Mouse (Mus musculus): ENCODE data around the gene Clca4a.
A peak's percentile ranks its signal among the peaks of the same experiment; 100 is the strongest.
"Not testable (repeated sequence)": the region's sequence is repeated elsewhere in the genome, so short reads cannot be mapped to it uniquely, and the experiment has no call there.

Clca4a gene

DNA sequence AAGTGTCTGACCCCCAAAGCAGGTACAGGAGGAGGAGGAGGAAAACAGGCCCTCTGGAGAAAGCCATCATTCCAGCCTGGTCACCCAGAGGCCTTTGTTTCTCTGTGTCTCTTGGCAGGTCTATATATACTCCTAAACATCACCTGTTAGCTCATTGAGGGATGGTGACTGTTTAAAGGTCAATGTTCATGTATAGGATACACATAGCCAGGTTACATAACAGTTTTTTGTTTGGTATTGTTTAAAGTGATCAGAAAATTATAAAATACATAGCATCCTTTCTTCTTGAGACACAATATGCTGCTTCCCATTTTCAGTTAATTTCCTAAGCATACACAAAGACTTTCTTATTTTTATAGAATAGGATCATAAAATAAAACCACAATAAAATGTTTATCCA lies at the start of gene Clca4a:
Gene Clca4a (minus strand): TSS at position 101 of the 400 bp plus-strand sequence.
- no peak for DNase-seq (ENCODE audit: low read depth, low spot score)

DNA sequence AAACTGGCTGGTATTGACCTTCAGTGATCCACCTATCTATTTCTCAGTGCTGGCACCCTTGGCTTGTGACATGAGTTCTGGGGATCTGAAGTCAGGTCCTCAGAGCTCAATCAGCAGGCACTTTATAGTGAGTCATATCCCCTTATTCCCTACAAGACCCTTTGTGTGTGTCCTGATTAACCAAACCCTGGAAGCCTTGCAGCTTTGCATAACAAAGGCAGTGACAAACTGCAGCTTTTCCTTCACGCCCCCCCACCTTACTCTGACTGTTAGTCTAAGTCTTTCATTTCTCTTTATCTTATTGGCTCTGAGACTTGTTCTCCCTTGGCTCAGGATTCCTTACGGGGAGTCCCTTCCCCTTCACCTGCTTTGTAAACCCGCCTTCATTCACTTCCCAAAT lies 43.0 kb upstream of the Clca4a start:
- DNase-seq (ENCODE audit: low read depth, low spot score): peak; percentile 19

DNA sequence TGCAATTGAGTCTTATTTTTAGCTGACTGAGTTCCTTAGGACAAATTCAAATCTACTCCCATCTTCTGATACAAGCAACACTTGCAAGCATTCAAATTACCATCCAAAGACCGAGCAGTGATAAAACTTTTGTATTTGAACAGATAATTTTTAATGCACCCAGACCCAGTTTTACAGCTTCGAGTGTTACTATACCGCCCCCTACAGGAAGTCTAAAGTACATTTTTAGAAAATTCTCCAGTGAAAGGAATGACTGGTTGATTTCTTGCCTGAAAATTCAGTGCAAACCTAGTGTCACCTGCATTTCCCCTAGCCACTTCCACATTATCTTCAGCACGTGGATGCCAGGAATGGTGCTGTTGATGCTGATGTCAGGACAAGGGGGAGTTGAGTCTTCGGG lies 29.6 kb upstream of the Clca4a start:
- DNase-seq (ENCODE audit: low read depth, low spot score): peak; percentile 9

DNA sequence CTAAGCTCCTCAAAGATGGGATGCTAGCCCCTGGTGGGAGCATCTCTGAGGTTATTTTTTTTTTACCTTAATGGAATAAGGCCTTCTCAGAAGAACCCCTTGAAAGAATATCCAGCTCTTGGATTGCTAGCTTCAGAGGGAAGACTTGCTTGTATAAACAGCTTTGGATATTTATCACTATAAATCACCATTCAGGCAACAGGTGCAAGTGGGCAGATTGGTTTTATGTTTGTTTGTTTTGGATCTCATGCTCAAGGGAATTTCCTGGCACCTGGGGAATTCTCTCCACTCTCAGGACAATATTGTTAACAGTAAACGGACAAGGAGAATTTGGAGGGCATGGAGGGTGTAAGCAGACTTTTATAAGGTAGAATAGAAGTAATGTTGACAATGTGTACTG lies 26.1 kb upstream of the Clca4a start:
- DNase-seq (ENCODE audit: low read depth, low spot score): no peak

DNA sequence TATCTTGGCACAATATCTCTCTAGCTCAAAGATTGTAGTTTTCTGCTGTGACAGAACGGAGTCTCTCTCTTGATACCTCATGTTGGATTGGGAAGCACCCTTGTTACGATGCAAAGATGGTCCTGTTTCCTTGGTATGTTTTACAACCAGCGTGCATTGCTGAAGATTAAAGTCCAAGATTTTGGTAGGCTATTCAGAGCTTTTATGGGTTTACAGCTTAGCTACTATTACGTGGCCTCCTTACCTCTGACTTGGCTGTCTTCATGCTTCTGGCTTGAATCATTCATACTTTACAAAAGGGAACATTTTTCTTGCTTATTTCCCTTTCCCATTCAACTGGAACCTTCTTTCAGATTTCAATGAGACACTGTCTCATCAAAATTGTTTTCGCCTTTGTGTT lies 18.2 kb upstream of the Clca4a start:
- DNase-seq (ENCODE audit: low read depth, low spot score): no peak

DNA sequence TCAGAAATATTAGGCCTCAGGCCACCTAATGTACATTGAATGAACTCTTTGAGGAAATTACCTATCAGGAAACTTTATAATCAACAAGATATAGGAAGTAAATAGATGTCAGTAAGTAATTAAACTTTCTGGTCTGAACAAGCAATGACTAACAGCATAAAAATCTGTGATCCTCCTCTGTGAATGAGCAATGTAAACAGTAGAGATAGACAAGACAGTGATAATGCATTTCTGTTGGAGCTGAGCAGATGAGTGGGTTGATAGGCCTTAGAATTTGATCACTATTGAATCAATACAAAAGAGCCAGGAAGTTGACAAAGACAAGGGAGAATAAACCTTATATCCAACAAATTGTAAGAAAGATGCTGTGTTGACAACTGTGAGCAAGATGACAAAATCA lies 17.8 kb upstream of the Clca4a start:
- DNase-seq (ENCODE audit: low read depth, low spot score): no peak

DNA sequence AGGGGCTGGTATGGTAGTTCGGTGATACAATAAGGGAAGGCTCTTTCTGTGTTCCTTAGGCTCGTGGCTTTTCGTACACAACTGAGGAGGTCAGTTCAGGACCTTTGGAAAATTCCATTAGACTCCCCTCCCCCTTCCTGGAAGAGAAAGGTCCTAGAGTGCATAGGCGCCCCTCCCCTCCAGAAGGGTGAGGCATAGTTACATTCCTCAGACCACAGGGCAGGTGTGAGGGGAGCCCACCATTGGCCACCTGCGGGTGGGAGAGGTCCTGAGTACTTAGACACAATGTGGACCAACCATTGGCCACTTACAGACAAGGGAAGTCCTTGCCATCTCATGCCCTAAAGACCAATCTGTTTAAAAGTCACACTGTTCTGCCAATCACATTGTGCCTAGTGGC lies 11.0 kb upstream of the Clca4a start:
- peak; percentile 72 for DNase-seq (ENCODE audit: low read depth, low spot score)

DNA sequence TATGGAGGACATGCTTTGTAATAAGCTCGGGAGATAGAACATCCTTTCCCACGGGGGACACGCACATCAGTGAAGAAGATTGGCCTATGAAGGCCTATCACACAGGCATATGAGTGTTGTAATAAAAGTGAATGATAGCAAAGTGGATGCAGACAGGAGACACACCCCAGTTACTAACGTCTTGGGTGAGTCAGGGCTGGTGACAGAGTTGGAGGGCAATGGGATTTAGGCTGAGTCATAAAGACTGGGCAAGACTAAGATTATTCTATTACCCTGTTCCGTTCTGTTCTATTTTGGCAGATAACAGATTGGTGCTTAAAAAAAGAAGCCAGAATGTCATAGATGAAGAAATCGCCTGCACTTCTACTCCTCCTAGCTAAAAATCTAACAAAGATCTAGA lies 5.7 kb upstream of the Clca4a start:
- DNase-seq (ENCODE audit: low read depth, low spot score): no peak

DNA sequence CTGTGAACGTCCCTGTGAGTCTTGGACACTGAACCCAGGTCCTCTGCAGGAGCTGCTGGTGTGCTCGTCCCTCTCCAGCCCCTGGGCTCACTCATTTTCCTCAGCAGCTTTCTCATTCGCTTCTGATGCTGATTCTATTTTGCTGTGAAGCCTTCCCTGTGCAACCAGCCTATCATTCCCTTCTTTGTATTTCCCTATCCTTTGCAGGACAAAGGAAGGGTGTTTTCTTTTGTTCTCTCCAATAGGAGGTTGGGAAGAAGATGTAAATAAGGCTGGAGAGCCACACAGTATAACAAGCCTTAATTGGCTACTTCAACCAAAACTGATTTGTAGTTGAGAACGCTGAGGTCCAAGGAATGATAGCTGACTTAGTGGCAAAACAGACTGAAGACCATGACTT lies 2.8 kb upstream of the Clca4a start:
- peak; percentile 55 for DNase-seq (ENCODE audit: low read depth, low spot score)

DNA sequence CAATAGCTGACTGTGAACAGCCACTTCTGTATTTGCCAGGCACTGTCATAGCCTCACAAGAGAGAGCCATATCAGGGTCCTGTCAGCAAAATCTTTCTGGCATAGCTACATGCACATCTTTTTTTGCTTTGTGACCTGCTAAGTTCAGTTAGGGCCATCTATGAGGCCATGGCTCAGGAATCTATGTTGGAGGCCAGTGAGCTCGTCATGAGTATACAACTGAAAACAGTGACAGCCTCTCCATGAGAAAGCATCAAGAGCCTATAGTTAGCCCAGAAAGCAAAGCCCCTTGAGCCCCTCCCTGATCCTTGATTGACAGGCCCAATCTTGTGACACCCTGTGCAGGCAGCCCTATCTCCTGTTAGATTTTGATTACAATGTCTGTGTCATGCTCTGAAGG lies 1.2 kb upstream of the Clca4a start:
- DNase-seq (ENCODE audit: low read depth, low spot score): no peak

DNA sequence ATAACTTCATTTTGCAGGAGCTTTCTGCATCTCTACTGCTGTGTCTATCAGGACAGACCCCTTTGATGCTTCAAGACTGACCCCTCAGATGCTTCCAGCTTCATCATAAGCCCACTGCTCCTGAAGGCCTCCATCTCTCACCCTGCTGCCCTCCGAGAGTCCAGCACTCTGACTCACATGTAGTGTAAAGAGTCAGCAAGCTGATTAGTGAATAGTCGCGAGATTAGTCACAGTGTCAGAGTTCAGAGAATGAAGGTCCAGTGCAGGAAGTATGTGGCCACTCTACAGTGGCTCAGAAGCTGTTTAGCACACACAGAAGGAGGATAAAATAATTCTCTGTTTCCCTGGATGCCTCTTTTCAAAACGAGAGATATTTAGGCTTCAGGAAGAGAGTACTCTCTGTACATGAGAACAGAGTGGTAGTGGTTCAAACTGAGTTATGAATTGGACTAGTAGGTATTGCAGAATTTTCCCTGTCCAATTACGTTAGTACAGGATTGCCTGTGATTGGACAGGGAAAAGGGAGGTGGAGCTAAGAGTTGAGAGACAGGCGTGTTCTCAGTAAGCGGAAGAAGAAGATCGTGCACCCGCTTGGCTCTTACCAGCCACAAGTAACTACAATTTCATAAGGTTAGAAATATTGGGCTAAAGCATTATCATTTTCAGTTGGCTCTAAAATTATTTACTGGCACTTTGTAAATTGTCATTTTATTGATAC lies 3.1 kb downstream of the Clca4a start:
- no peak for DNase-seq (ENCODE audit: low read depth, low spot score)

DNA sequence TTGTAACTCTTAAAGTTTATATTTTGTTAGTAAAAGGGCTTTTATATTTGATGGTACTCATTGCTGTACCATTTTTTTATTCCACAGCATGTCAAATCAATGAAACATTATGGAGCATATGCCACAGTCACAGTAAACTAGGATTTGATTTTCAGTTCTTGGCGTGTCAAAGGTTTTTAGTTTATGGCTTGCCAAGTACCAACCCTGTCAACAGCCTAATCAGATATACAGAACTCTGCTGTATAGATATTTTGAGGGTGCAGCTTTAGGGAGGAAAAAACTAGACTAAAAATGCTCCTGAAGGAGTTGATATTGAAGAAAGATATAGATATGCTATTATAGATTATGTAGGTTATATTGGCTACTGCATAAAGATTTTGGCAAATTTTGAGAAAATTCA lies 5.1 kb downstream of the Clca4a start:
- no peak for DNase-seq (ENCODE audit: low read depth, low spot score)

DNA sequence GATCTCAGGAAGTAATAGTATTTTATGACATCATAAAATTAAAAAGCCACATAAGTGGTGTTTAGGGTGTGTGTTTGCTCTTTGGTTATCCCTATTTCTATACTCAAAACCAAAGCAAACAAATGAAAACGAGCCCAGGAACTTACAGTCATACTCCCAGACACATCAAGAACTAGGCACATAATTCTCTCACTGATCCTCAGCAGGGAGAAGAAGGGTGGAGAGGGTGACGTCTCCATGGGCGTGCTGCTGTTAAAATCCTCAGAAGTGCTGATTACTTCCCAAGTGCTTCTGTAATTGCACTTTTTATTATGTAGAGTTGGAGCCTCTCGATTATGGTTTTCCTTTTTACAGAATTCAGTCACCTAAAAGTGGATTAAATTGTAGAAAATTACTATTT lies 8.8 kb downstream of the Clca4a start:
- no peak for DNase-seq (ENCODE audit: low read depth, low spot score)

DNA sequence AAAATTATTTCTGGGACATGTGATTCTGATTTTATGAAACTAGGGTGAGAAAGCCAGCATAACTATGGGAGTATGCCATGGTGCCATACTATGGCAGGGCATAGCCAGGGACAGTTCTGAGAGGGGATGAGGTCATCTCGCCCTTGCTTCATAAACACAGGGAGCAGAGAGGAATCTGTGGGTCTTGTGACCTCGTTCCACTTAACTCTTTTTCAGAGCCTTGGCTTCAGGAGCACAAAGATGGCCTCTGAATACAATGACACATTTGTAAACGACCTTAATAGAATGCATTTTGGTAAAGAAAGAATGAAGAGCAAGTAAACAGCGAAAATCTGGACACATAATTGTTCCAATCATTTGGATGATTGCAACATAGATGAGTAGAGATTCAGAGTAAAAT lies 24.0 kb downstream of the Clca4a start:
- no peak for DNase-seq (ENCODE audit: low read depth, low spot score)

DNA sequence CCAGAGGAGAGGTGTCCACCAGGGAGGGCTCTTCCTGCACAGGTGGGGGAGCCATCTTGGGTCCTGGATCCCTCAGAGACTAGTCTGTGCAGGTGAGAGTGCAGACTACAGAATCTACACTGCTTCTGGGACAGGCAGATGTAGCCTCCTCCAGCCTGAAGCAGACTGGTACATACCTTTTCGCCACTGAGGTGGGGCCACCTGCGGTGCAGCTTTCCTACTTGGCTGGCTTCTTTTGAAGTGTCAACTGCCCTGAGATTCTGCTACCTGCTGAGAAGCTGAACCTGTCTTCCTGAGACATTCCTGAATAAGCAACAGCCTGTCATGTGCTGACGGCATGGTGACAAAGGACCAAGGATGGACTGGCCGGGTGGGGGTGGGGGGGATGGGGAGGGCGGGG lies 27.5 kb downstream of the Clca4a start:
- peak; percentile 80 for DNase-seq (ENCODE audit: low read depth, low spot score)

DNA sequence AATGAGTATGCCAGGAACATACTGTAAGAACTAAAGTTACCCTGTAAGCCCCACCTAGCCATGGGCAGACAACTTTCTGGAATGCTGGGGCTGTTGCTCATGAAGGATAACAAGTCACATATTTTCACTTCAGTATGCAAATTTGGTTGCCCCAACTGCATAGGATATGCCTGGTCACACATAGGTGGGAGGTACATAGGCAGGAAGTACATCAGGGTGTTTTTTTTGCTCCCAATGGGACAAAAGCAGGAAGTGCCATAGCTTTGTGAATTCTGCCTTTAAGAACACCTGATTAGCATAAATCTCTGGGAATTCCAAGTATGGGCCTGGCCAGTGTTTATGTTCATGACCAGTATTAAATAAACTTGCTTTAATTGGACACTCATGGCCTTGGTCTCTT lies 41.2 kb downstream of the Clca4a start:
- not testable (repeated sequence) for DNase-seq (ENCODE audit: low read depth, low spot score)

DNA sequence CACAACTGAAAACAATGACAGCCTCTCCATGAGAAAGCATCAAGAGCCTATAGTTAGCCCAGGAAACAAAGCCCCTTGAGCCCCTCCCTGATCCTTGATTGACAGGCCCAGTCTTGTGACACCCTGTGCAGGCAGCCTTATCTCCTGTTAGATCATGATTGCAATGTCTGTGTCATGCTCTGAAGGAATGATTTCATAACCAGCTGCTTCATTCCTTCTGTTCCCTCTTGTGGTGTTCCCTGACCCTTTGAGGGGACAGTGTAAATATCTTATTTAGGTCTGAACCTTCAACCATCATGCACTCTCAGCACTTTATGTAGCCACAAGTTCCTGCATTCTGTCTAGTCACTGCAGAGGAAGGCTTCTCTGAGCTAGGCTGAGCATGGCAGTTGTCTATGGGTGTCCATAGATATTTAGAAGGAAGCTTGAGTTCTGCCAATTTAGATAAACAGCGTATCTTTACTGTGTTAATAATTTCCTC lies 41.8 kb downstream of the Clca4a start:
- DNase-seq (ENCODE audit: low read depth, low spot score): peak; percentile 50

DNA sequence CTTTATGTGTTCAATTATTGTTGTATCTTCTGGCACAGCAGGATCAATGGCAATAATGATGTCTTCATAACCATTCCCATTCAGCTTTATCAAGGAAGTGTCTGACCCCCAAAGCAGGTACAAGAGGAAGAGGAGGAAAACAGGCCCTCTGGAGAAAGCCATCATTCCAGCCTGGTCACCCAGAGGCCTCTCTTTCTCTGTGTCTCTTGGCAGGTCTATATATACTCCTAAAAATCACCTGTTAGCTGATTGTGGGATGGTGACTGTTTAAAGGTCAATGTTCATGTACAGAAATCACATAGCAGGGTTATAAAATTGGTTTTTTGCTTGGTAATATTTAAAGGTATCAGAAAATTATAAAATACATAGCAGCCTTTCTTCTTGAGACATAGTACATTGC lies 42.5 kb downstream of the Clca4a start, which contains the start of gene Clca4b:
Gene Clca4b (minus strand): TSS at position 195 of the 400 bp plus-strand sequence.
- DNase-seq (ENCODE audit: low read depth, low spot score): no peak

DNA sequence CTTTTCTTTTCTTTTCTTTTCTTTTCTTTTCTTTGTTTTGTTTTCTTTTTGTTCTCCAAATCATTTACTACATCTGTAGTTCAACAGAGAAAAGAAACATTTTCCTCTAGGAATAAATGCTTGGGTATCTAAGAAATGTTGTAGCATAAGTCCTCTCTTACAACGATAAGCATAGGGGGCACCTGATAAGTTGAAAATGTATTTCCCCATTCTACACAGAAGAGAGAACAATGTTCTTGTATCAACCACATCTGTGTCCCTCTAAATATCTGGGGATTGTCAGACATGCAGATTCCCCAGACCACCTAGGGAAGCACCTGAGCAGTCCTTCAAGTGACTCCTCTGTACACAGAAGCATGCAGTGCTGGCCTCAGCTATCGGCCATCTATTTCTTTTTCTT lies 60.8 kb downstream of the Clca4a start:
- no peak for DNase-seq (ENCODE audit: low read depth, low spot score)
